Mouse (Mus musculus) Patski (cell line): ENCODE data around the gene Rc3h1. TPM values are rescaled to one million over a fixed set of nuclear protein-coding genes. Genes with fewer than 3 reads are reported as not detected.

Experiments
- ATAC-seq: fragments of 100-300 bp; one replicate; pipeline ENCODE4 v1.8.0; 2021
- CTCF ChIA-PET: fragments of 350-600 bp; sonication (Branson Sonifier 250); formaldehyde crosslinking; loops from one replicate; lab custom pipeline; 2022; ENCODE audit warnings: inconsistent platforms; lab: Charles Lee
- POLR2A ChIA-PET: fragments of 350-600 bp; sonication (Branson Sonifier 250); formaldehyde crosslinking; loops from one replicate; lab custom pipeline; 2022; ENCODE audit warnings: antibody characterized with exemption, inconsistent platforms; lab: Charles Lee
- DNase-seq: peaks from one replicate; pipeline ENCODE4 v3.0.0-alpha.2; 2011; ENCODE audit warnings: low read depth, low spot score
- H3K27me3 ChIP-seq: fragments of 371-371 bp; one replicate; pipeline ENCODE4 v1.5.1; 2021
- CTCF ChIP-seq: fragments of 100-300 bp; IDR thresholded peaks from one replicate; pipeline ENCODE4 v1.5.1; 2021
- in situ Hi-C: fragments of 300-500 bp; cut with MboI; formaldehyde crosslinking; loops from 3 replicates; pipeline ENCODE4 v1.11.1; 2018; ENCODE audit warnings: low pct_unique_long_range_greater_than_20kb, mixed read lengths
- polyA plus RNA-seq: library from polyadenylated mRNA; unstranded; gene quantifications from one replicate; pipeline ENCODE4 v1.2.3, GENCODE M21; 2021

Rc3h1 gene
- polyA plus RNA-seq, 1 experiment from 2014 or later = 15.9 TPM

GRCm38 (mm10) chr1:160986881-160987635, 80.8 kb downstream of the Rc3h1 start:
- no peak for DNase-seq
- H3K27me3 ChIP-seq = no peaks in the 10 kb centered on the region
- no peak for TF ChIP-seq CTCF
- CTCF ChIA-PET = no interaction called here
- no peak for ATAC-seq
- in situ Hi-C loops = no loop called here
- POLR2A ChIA-PET = no interaction called here

GRCm38 (mm10) chr1:160989395-160989794, 83.2 kb downstream of the Rc3h1 start:
- CTCF ChIA-PET = no interaction called here
- POLR2A ChIA-PET = interaction anchor here (0.6 kb wide), 1 partner anchor 14 kb away, joined by 3 read pairs; no protein-coding TSS in a partner anchor
- H3K27me3 ChIP-seq = no peaks in the 10 kb centered on the region
- no peak for ATAC-seq
- no peak for DNase-seq
- TF ChIP-seq CTCF = no peak
- in situ Hi-C loops = no loop called here

GRCm38 (mm10) chr1:160993851-160994250, 87.6 kb downstream of the Rc3h1 start:
- in situ Hi-C loops = no loop called here
- POLR2A ChIA-PET = no interaction called here
- DNase-seq = no peak
- H3K27me3 ChIP-seq = no peaks in the 10 kb centered on the region
- ATAC-seq = no peak
- CTCF ChIA-PET = interaction anchor here (0.8 kb wide), 1 partner anchor 21 kb away, joined by 3 read pairs; no protein-coding TSS in a partner anchor
- no peak for TF ChIP-seq CTCF

GRCm38 (mm10) chr1:161004942-161005341, 98.7 kb downstream of the Rc3h1 start:
- in situ Hi-C loops = no loop called here
- DNase-seq = no peak
- H3K27me3 ChIP-seq = no peaks in the 10 kb centered on the region
- ChIA-PET CTCF (interaction anchor here (1.4 kb wide), 1 partner anchor 16 kb away, joined by 4 read pairs; no protein-coding TSS in a partner anchor), POLR2A (no interaction called here)
- ATAC-seq = no peak
- TF ChIP-seq CTCF = no peak

- in situ Hi-C loops = no loop called here
- ChIA-PET CTCF (interaction anchor here (1.2 to 1.4 kb wide), 2 partner anchors 17 to 24 kb away, joined by 3 to 4 read pairs; no protein-coding TSS in a partner anchor), POLR2A (no interaction called here)
- DNase-seq (no peak), ATAC-seq (no peak)
- H3K27me3 ChIP-seq = no peaks in the 10 kb centered on the region
- TF ChIP-seq CTCF = no peak
Measured at GRCm38 (mm10) chr1:161005526-161005925, 99.3 kb downstream of the Rc3h1 start.

GRCm38 (mm10) chr1:161006471-161006870, 100.3 kb downstream of the Rc3h1 start:
- DNase-seq (no peak), ATAC-seq (no peak)
- H3K27me3 ChIP-seq = no peaks in the 10 kb centered on the region
- in situ Hi-C loops = no loop called here
- TF ChIP-seq CTCF = no peak
- POLR2A ChIA-PET = no interaction called here
- CTCF ChIA-PET = interaction anchor here (1.2 kb wide), 1 partner anchor 25 kb away, joined by 3 read pairs; no protein-coding TSS in a partner anchor

GRCm38 (mm10) chr1:161008038-161008437, 101.8 kb downstream of the Rc3h1 start:
- in situ Hi-C loops = no loop called here
- DNase-seq = no peak

GRCm38 (mm10) chr1:161010436-161010835, 104.2 kb downstream of the Rc3h1 start:
- POLR2A ChIA-PET = no interaction called here
- in situ Hi-C loops = no loop called here
- no peaks in the 10 kb centered on the region for H3K27me3 ChIP-seq
- no peak for TF ChIP-seq CTCF
- no peak for ATAC-seq
- no peak for DNase-seq
- CTCF ChIA-PET = interaction anchor here (1.3 to 3.2 kb wide), 3 partner anchors 8 to 22 kb away, joined by 3 to 8 read pairs (median 3); no protein-coding TSS in a partner anchor

More at GRCm38 (mm10) chr1:161008038-161008437, 101.8 kb downstream of the Rc3h1 start:
- TF ChIP-seq CTCF = no peak
- ChIA-PET POLR2A (no interaction called here), CTCF (interaction anchor here (1.2 kb wide), 1 partner anchor 11 kb away, joined by 4 read pairs; no protein-coding TSS in a partner anchor)
- no peaks in the 10 kb centered on the region for H3K27me3 ChIP-seq
- no peak for ATAC-seq

GRCm38 (mm10) chr1:161016378-161016777, 110.2 kb downstream of the Rc3h1 start:
- no peak for TF ChIP-seq CTCF
- in situ Hi-C loops = no loop called here
- DNase-seq (no peak), ATAC-seq (no peak)
- H3K27me3 ChIP-seq = no peaks in the 10 kb centered on the region
- POLR2A ChIA-PET = interaction anchor here (1.2 kb wide), 1 partner anchor 17 kb away, joined by 5 read pairs; no protein-coding TSS in a partner anchor
- CTCF ChIA-PET = no interaction called here

- in situ Hi-C loops = no loop called here
- no peak for ATAC-seq
- no peak for DNase-seq
- TF ChIP-seq CTCF = no peak
- H3K27me3 ChIP-seq = no peaks in the 10 kb centered on the region
- ChIA-PET CTCF (interaction anchor here (0.8 kb wide), 1 partner anchor 9 kb away, joined by 3 read pairs; no protein-coding TSS in a partner anchor), POLR2A (no interaction called here)
Measured at GRCm38 (mm10) chr1:161020051-161020450, 113.8 kb downstream of the Rc3h1 start.

Other genes starting within 250 kb of the Rc3h1 start
- 37.6 TPM for gene Rabgap1l, start 113.2 kb upstream of the Rc3h1 start, polyA plus RNA-seq
- gene Serpinc1, start 72.2 kb downstream of the Rc3h1 start, polyA plus RNA-seq = 1.3 TPM
- gene Zbtb37, start 128.4 kb downstream of the Rc3h1 start, polyA plus RNA-seq = 3.7 TPM
- gene Dars2, start 164.2 kb downstream of the Rc3h1 start, polyA plus RNA-seq = 39.0 TPM
- 10.2 TPM for gene Cenpl, start 164.3 kb downstream of the Rc3h1 start, polyA plus RNA-seq
- gene Klhl20, start 225.1 kb downstream of the Rc3h1 start, polyA plus RNA-seq = 15.8 TPM
- 0.39 TPM for gene Ankrd45, start 236.3 kb downstream of the Rc3h1 start, polyA plus RNA-seq